Mouse (Mus musculus) olfactory bulb, adult 2 months (tissue): ENCODE measurements around the gene Ifi209. TPM values are rescaled to one million over a fixed set of nuclear protein-coding genes. Genes with fewer than 3 reads are reported as not detected.
"Not testable (repeated sequence)": the region's sequence is repeated elsewhere in the genome, so short reads cannot be mapped to it uniquely, and the experiment has no call there.

Experiments
- H3K27ac ChIP-seq: fragments of 200-500 bp; 2 replicates; pipeline ENCODE4 v1.5.1; 2012; ENCODE audit warnings: low read depth, low read length; ENCODE audit not compliant: insufficient read depth
- H3K4me1 ChIP-seq: fragments of 200-500 bp; 2 replicates; pipeline ENCODE4 v1.6.1; 2012; ENCODE audit warnings: low read length; ENCODE audit not compliant: control insufficient read depth, insufficient read depth
- H3K4me3 ChIP-seq: fragments of 200-500 bp; 2 replicates; pipeline ENCODE4 v1.5.1; 2012; ENCODE audit warnings: mild to moderate bottlenecking, low read depth, low read length, moderate library complexity; ENCODE audit not compliant: insufficient read depth
- CTCF ChIP-seq: fragments of 200-500 bp; IDR thresholded peaks from 2 replicates; pipeline ENCODE4 v1.5.1; 2012; ENCODE audit warnings: low read depth, mild to moderate bottlenecking, low read length, moderate library complexity; ENCODE audit not compliant: insufficient read depth
- POLR2A ChIP-seq: fragments of 200-500 bp; IDR thresholded peaks from 2 replicates; pipeline ENCODE4 v1.6.1; 2012; ENCODE audit warnings: mild to moderate bottlenecking, low read depth, low read length, moderate library complexity; ENCODE audit not compliant: insufficient read depth
- WGBS: fragments of 180-500 bp; shearing (Covaris S2); methylation state at CpG from one replicate; pipeline ENCODE4 v1.1.7; 2018; 5-methylcytosine and 5-hydroxymethylcytosine counted together
- polyA plus RNA-seq: library from polyadenylated mRNA; stranded (reverse); fragments of >200 nt; gene quantifications from 2 replicates; pipeline ENCODE4 v1.2.4, GENCODE M21; 2012; ENCODE audit warnings: low replicate concordance; ENCODE audit not compliant: missing spikeins, insufficient read depth, insufficient read length

Ifi209 gene
- polyA plus RNA-seq = not detected in 2 replicates

DNA sequence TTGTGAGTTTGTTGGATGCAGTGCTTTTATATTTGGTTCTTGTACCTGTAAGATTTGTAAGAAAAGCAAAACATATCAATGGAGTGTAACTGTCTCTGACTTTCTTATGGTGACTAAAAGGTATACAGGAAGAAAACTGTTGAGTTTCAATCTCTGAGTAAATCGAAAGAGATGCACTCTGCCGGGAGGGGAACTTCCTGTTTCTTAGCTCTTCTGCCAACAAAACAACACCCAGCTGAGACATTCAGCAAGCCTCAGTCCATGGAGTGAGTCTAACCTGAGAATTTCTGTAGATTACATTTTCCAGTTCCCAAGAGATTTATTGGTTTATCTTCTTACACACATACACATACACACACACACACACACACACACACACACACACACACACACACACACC lies at the start of gene Ifi209:
Gene Ifi209 (plus strand): TSS at position 296 of the 400 bp plus-strand sequence.
- H3K4me1 ChIP-seq, H3K27ac ChIP-seq, H3K4me3 ChIP-seq: not testable (repeated sequence)
- 88% methylated on average over 2 of the region's 2 CpGs for WGBS

DNA sequence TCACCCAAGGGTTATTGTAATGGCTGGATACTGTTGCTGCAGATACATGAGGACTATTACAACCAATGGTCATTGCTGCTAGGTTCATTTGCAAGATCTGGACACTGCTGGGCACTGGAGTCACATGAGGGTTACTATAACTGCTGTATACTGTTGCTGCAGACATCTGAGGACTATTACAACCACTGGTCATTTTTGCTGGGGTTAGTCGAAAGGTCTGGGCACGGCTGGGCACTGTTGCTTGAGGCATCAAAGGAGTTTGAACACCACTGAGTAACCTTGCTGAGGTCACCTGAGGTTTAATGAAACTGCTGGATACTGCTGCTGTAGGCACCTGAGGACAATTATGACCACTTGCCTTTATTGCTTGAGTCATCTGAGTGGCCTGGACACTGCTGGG lies 41.0 kb upstream of the Ifi209 start:
- H3K27ac ChIP-seq, H3K4me3 ChIP-seq, H3K4me1 ChIP-seq: not testable (repeated sequence)
- 95% methylated on average over 2 of the region's 2 CpGs for WGBS

DNA sequence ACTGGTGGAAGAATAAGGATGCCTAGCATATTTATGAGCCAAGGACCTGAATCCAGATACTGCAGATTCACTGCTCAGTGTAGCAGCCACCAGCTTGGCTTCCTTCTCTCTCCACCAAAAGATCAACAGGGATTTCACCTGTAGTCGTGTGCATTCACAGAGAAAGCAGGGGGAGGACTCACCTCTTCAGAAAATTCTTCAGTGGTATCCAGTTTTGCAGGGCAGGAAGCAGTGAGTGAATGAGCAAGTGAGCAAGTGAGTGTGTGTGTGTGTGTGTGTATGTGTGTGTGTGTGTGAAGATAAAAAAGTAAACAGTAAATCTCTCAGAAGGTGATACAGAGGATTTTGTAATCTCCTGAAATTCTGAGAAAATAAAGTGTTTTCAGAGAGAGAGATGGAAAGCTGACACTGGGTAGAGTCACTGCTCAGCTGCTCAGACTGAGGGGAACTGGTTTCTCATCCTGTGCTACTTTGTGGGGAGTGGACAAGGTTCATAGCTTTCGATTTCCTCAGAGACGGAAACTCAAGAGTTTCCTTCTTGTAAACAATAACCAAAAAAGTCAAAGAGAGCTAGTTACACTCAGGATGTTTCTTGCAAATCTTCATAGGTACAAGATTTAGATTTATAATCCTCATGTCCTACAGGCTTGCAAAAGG lies 31.8 kb upstream of the Ifi209 start, which contains the start of gene Ifi213:
Gene Ifi213 (minus strand): TSS at position 437 of the 657 bp plus-strand sequence.
- 80% methylated on average over 3 of the region's 3 CpGs for WGBS
- H3K4me1 ChIP-seq, H3K27ac ChIP-seq, H3K4me3 ChIP-seq: not testable (repeated sequence)

DNA sequence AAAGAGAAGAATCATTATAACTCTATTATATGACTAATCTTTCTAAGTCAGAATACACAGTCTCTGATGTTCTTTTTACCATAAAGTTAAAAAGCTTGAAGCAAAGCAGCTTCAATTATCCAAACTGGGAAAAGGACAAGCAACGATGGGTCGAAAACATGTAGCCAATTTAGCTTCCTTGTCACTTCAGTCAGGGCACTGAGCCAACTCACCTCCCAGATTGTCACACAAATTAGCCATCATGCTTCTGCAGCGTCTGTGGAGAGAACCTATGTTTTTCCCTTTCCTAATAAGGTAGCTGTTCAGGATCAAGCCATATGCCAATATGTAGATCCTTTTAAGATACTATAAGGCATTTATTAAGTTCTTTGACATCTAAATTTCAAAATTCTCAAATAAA lies 20.4 kb upstream of the Ifi209 start:
- H3K27ac ChIP-seq, H3K4me1 ChIP-seq, H3K4me3 ChIP-seq: not testable (repeated sequence)
- 37% methylated on average over 3 of the region's 3 CpGs for WGBS

DNA sequence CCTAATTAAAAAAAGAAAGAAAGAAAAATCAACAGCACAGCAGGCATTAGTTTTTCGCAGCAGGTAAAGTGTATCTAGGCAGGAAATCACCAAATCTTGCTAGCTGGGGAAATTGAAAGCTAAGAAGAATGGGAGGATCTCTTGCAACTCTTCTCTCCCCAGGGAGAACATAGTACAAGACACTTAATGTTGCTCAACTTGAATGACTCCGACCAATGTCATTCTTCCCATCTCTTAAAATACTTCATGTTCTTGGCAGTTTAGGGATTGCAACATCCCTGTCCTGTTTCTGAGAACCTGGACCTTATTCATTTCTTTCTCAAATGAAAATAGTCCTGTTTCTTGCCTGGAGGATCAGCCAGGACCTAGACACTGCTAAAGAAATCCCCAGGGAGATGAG lies 8.5 kb upstream of the Ifi209 start:
- WGBS = 81% methylated on average over 2 of the region's 2 CpGs

DNA sequence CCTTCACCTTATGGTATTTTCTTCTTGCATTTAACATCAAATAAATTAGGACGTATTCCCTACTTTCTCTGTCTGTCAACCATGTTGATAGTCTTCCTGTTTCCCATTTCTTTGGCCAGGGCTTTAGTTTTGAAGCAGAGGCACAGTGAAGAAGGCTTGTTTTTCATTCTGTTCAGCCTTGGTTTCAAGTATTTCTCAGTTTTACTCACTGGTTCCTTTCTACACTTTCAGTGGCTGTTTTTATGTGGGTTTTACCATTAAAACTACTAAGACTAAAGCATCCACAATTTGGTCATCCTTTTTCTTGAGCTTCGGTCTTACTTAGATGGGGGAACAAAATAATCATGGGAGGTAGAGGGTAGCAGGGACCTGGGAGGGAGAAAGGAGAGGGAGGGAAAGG lies 6.7 kb upstream of the Ifi209 start:
- Histone ChIP-seq H3K4me1 (no peaks in the 10 kb centered on the region), H3K27ac (no peak overlapping the region), H3K4me3 (no peak overlapping the region)
- 86% methylated on average over 2 of the region's 2 CpGs for WGBS
- TF ChIP-seq POLR2A (no peak), CTCF (no peak)

More for the DNA sequence above, 8.5 kb upstream of the Ifi209 start:
- not testable (repeated sequence) for H3K4me3 ChIP-seq, H3K4me1 ChIP-seq, H3K27ac ChIP-seq

DNA sequence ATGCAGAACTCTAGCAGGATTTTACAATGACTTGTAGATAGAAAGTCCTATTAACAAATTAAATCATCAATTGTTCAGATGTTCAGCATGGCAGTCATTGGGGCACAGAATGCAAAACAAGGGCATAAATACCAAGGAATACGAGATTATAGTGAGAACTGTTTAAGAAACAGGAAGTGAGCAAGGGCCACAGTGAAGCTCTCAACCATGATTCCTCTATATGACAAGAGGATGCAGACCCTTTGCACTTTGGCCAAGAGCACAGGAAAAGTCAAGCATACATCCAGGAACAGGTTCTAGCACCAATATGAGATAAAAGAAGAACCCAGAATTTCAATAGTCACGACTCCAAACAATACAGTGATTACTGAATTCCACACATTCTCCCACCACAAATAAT lies 4.0 kb upstream of the Ifi209 start:
- no peak for TF ChIP-seq CTCF
- no peak for TF ChIP-seq POLR2A
- Histone ChIP-seq H3K4me1 (no peaks in the 10 kb centered on the region), H3K27ac (no peak overlapping the region), H3K4me3 (no peak overlapping the region)
- 80% methylated on average over 2 of the region's 2 CpGs for WGBS

DNA sequence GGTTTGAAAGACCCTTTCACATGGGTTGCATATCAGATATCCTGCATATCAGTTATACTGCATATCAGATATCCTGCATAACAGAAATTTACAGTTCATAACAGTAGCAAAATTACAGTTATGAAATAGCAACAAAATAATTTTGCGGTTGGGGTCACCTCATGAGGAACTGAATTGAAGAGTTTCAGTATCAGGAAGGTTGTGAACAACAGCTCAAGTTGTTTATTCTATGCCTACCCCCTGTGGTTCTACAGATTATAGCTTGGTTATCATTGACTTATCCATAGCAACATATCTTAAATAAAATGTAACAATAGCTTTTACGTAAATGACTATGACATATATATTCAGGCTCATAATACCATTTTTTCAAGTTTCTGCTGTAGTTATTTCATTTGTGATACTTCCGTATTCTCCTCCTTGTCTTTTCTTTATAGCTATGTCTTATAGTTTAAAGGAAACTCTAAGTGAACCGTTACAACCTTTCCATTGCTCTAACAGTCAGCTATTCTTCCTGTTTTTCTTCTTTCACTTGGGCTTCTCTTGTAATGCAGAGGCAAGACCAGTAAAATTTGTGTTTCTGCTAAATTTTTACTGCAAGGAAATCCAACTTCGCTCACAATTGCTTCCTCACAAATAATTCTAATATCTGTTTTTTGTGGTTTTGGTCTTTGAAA lies 3.4 kb downstream of the Ifi209 start:
- Histone ChIP-seq H3K4me3 (no peak overlapping the region), H3K4me1 (no peaks in the 10 kb centered on the region), H3K27ac (no peak overlapping the region)
- TF ChIP-seq CTCF (no peak), POLR2A (no peak)
- WGBS = 89% methylated on average over 5 of the region's 5 CpGs

DNA sequence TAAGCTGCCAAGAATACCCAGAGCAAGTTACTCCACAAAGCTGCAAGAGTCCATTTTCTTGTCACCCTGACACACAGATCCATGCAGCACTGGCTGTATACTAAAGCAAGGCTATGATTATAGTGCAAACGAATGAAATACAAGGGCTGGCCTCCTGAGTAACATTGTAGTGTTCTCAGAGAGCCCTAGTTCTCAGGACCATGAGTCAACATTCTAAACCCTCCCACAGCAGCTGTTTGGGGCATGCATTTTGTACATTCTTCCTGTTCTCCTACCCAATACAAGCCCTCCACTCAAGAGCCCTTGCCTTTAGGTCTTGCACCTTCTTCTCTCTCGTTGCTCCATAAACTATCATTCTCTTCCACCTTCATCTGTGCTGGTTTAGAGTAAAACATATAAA lies 14.7 kb downstream of the Ifi209 start:
- 60% methylated on average over 2 of the region's 2 CpGs for WGBS
- no peak overlapping the region for H3K4me3 ChIP-seq
- no peak for TF ChIP-seq POLR2A
- no peak for TF ChIP-seq CTCF
- H3K27ac ChIP-seq = no peak overlapping the region
- no peaks in the 10 kb centered on the region for H3K4me1 ChIP-seq

DNA sequence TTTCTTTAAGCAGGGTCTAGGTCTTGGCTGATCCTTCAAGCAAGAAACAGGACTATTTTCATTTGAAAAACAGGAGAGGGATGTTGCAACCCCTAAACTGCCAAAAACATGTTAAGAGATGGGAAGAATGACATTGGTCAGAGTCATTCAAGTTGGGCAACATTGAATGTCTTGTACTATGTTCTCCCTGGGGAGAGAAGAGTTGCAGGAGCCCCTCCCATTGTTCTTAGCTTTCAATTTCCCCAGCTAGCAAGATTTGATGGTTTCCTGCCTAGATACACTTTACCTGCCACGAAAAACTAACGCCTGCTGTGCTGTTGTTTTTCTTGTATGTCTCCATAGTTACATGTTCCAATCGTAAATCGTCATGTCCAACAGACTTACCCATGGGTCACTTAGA lies 27.3 kb downstream of the Ifi209 start:
- Histone ChIP-seq H3K4me3 (no peak overlapping the region), H3K27ac (no peak overlapping the region), H3K4me1 (no peaks in the 10 kb centered on the region)
- TF ChIP-seq CTCF = no peak
- no peak for TF ChIP-seq POLR2A
- 88% methylated on average over 4 of the region's 4 CpGs for WGBS

DNA sequence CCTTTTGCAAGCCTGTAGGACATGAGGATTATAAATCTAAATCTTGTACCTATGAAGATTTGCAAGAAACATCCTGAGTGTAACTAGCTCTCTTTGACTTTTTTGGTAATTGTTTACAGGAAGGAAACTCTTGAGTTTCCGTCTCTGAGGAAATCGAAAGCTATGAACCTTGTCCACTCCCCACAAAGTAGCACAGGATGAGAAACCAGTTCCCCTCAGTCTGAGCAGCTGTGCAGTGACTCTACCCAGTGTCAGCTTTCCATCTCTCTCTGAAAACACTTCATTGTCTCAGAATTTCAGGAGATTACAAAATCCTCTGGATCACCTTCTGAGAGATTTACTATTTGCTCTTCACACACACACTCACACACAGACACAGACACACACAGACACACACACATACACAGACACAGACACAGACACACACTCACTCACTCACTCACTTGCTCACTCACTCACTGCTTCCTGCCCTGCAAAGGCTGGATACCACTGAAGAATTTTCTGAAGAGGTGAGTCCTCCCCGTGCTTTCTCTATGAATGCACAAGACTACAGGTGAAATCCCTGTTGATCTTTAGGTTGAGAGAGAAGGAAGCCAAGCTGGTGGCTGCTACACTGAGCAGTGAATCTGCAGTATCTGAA lies 42.9 kb downstream of the Ifi209 start, which contains the start of gene Ifi208:
Gene Ifi208 (plus strand): TSS at position 218 of the 640 bp plus-strand sequence.
- not testable (repeated sequence) for H3K4me3 ChIP-seq, H3K27ac ChIP-seq, H3K4me1 ChIP-seq
- WGBS = 49% methylated on average over 3 of the region's 3 CpGs

DNA sequence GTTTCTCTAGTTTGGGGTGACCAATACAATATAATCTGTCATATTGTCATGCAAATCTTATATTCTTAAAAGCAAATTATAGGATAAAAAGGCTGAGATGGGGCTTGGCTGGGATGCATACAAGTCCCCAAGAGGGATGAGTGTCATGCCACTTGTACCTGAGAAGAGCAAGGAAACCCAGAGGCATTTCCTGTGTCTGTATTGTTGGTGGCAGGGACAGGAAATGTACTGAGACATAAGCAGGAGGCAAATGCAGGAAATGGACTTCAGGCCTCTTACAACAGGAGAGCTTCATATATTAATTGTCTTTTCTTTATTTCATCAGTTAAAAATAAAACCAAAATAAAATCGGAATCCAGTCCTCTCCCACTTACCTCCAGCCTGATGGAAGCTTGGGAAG lies 47.9 kb downstream of the Ifi209 start:
- WGBS = 83% methylated on average over 1 of the region's 1 CpGs

More for the DNA sequence above, 47.9 kb downstream of the Ifi209 start:
- H3K27ac ChIP-seq, H3K4me3 ChIP-seq, H3K4me1 ChIP-seq: not testable (repeated sequence)
